Mouse (Mus musculus): Measurements from ENCODE around the gene Agap3.

Gene Agap3

DNA sequence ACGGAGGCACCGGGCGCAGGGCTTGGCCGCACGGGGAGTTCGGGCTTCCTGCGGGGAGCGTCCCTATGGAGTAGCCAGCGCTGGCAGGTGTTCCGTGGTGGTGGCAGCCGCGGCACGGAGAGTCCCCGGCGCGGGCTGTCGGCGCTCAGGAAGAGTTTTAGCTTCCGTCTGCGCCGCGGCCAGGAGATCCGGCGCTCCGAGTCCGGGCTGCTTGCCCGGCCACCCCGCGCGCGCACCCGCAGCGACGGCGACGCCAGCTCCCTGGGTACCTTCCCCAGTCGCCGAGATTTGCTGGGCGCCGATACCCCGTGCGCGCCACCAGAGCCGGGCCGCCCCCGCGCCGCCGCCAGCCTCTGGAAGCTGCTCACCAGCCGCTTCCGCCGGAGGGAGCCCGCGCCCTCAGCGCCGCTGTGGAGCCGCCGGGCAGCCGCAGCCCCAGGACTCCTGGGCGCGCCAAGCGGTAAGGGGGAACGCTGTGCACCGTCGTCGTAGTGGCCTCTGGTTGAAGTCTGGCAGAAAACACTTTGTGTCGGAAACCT is 22.8 kb downstream of the Agap3 start:
- DNase-seq (ENCODE audit: low spot score in 2 of 2) = peak; percentile 72 to 75

DNA sequence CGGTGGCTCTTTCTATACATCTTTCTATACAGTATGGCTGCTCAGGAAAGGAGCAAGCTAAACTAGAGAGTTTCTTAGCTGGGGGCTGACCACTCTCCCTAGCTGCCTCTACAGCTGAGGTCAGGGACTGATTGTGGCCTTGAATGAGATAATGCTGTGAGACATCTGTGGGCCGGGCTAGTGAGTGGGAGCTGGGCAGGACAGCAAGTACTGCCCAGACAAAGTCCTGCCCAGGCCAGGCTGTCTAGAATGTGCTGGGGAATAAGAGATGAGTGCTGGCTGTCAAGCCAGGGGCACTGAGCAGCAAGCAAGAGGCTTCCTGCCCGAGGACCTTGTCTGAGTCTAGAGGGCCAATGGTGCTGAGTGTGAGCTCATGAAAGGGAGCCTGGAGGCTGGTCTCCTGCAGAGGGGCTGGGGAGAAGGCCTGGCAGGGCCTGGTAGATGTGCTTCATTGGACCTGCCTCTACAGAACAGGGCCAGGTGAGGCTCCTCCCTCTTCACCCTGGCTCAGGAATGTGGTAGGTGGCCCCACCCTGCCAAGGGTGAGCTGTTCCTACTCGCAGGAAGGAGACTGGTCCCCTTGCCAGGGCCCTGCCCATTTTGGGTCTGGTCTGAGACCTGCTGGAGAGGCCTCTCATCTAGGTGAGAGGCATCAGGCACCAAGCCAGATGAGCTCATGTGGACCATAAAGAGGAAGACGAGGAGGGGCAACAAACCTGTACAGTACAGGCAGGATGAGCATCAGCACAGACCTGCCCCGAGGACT is 23.7 kb downstream of the Agap3 start:
- no peak for DNase-seq (ENCODE audit: low spot score in 2 of 2)

DNA sequence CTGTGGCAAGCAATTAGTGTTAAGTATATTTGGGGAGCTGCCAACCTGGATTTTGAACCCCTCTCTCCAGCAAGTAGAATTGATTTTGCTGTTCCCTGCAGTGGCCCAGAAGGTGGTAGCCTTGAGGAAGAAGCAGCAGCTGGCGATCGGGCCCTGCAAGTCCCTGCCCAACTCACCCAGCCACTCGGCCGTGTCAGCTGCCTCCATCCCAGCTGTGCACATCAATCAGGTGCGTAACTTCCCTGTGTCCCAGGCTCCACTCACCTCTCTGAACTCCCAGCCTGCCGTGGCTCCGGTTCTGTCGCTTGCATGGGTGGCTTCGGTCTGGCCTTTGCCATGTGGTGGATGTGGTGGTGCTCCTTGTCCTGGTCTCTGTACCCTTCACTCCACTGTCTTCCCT is 25.9 kb downstream of the Agap3 start:
- no peak for DNase-seq (ENCODE audit: low spot score in 2 of 2)

DNA sequence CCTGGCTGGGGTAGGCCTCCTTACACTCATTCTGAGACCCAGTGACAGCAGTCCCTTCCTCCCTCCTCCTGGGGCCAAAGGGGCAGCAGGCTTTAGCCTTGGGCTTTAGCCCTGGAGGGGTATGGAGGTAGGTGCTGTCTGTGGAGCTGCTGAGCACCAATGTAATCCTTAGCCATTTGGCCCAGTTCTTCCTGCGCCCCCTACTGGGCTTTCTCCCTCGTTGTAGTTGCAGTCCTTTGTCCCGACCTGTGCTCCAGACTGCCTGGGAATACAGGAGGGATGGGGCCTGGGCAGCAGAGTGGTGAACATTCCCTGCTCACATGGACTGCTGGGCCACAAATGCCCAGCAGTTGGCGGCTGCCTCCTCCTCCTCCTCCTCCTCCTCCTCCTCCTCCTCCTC is 29.7 kb downstream of the Agap3 start:
- peak; percentile 61 to 70 for DNase-seq (ENCODE audit: low spot score in 2 of 2)

DNA sequence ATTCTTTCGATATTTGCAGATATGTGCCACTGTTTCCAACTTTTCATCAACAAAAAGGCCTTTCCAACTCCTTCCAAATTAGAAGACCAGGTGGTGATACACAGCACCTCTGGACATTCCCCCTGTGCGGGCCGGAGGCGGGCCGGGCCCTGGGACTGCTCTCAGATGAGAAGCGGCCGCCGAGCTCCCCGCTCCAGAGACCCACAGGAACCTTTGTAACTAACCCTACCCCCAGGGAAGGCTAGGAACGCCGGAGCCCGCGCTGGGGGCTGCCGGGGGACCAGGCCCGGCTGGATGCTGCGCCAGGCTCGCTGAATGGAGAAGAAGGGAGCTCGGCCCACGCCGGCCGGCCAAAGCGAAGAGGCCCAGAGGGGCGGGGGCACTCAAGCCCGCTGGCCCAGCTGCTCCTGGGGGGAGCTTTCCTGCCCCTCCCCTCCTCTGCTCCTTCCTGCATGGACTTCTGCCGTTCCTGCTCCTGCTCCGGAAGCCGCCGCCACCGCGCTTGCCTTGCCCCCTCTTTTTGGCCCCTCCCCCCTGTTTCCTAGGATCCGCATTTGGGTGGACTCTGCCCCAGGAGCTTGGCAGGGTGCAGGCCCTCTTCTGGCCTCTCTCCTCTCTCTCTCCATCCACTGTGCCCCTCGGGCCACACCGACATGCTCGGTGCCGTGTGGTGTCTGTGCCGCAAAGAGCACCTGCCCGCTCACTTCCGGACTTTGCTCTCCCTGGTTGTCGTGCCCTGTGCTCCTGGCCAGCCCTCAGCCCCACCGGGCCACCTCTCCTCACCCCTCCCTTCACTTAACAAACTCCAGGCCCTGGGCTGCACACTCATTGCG is 30.5 kb downstream of the Agap3 start:
- DNase-seq (ENCODE audit: low spot score in 2 of 2) = no peak

DNA sequence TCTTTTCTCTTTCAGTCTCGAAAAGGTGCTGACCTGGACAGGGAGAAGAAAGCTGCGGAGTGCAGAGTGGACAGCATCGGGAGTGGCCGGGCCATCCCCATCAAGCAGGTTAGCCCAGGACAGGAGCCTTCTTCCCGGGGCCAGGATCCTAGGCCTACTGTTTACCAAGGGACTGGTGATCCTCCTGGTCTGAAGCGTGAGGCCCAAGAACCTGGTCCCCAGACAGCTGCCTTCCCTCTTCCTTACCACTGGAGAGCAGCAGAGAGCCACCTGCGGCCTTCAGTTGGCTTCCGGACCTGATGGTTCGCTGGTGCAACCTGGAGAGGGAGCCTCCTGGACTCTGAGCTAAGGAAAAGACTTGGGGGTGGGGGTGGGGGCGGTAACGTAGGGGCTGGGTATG is 31.3 kb downstream of the Agap3 start:
- peak; percentile 75 to 76 for DNase-seq (ENCODE audit: low spot score in 2 of 2)

DNA sequence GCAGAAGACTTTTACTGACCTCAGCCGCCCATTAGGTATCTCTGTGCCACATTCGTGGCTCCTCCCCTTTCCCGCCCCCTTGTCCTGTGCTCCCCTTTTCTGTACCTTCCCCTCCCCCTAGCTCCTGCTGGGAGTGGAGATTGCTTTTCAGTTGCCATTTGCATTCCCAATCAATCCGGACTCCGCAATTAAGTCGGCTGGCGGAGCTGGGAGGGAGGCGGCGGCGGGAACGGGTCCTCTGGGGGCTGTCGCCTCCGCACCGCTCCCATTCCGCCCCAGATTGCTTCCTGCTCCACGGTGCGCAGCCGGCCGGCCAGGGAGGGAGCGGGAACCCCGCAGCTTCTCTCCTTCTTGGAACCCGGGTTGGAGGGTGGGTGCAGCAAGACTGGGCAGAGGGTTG is 33.0 kb downstream of the Agap3 start:
- no peak for DNase-seq (ENCODE audit: low spot score in 2 of 2)

DNA sequence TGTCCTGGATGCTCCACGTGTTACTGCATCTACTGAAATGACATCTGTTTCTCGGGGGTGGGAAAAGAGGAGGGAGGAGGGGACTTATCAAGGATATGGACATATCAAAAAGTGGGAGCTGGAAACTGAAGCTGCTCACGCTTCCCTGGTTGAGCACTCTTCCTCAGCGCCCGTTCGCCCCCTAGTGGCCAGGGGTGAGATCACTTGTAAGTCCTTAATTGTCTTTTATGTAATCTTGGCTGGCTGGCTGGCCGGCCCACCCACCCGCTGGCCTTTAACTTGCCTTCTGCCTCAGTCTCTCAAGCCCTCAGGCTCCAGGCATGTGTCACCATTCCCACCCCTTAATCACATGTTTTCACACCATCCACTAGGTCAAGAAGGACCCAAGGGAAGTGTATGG is 34.1 kb downstream of the Agap3 start:
- DNase-seq (ENCODE audit: low spot score in 2 of 2) = peak; percentile 89 to 95

DNA sequence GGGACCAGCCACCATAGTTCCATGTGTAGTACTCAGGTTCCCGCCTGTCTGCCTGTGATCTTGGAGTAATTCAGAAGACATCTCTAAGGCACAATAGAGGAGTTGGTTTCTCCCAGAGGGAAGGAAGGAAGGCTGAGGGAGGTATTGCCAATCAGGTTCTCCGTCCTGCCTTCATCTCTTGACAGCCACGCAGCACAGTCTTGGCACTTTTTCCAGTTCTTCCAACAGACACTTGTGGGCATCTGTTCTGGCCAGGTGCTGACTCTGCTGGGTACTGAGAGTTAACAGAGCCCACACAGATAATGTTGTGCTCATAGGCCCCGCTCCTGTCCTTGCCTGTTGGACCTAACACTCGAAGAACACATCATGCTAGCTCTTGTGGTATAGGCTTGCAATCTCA is 34.8 kb downstream of the Agap3 start:
- no peak for DNase-seq (ENCODE audit: low spot score in 2 of 2)

DNA sequence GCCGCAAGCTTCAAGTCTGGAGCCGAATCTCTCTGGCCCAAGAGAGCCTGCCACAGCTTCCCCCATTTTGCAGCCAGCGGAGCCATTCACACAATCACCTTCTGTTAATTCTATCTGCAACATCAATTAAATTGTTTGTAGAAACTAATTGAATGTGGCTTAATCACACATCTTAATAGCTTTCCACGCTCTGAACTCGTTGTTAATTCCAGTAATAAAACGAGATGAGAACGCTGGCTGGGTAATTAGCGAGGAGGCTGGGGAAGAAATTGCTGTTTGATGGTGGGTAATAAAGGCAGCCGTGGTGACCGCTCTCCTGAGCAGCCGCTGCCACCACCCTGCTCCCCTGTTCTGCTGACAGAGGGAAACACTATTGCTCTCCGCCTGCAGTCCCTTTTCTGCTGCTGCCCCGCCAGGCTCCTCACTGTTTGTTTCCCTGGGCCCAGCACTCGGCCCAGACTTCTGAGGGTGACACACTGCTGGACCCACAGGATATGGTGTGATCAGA is 38.5 kb downstream of the Agap3 start:
- DNase-seq (ENCODE audit: low spot score in 2 of 2) = no peak

DNA sequence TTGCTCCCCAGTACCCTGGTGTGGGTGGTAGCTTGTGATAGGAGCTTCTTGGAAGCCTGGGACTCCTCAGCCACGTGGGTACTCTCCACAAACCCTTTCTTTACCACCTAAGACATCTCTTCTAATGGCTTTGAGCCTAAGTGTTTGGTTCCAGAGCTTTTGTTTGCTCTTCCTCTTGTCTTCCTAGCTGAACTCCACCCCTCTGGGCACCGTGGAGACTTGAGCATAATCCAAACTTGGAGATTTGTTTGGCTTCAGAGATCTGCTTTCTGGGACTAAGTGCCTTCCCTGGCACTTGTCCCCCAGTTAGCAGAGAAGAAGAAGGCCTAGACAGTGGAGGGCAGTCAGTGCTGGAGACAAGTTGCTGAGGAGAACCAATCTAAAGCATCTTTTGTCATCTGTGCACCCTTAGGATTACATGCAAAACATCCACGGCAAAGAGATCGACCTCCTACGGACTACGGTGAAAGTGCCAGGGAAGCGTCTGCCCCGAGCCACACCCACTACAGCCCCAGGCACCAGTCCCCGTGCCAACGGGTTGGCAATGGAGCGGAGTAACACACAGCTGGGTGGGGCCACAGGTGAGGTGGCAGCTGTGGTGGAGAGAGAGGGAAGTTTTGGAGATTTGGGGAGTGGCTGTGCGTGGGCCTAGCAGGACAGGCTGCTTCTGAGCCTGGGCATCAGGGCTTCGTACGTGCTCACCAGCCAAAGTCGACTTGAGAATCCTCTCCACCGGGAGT is 40.7 kb downstream of the Agap3 start:
- no peak for DNase-seq (ENCODE audit: low spot score in 2 of 2)

DNA sequence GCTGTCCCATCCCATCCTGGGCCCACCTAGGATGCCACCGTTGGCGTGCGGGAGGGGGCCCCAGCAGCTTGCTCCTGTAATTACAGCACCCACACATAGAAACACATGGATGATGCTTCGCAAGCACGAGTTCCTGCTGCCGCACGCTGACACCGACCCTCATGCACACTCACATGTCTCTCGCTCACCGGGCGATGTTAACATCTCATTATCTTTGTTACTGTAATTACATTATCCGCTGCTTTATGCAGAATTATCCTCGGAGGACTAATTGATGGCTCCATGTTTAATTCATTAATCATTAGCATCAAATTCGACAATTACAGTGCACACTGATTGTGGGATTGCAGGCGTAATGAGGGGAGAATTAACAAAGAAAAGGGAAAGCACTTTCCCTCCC is 43.0 kb downstream of the Agap3 start:
- DNase-seq (ENCODE audit: low spot score in 2 of 2) = no peak

DNA sequence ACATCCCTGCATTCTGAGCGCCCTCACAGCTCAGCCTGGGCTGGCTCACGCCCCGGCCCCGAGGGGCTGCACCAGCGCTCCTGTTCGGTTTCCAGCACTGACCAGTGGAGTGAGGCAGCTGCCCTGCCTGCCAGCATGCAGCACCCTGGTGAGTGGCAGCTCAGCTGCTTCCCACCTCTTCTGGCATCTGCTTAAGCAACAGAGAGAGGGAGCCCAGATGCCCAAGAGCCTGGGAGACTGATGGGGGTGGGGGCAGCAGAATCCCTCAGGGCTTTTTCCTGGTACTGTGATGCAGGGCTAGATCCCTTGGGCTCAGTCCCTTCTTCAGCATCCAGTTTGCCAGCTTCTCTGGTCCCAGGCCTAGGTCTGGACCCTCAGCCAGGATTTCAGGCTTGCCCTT is 44.8 kb downstream of the Agap3 start:
- no peak for DNase-seq (ENCODE audit: low spot score in 2 of 2)

DNA sequence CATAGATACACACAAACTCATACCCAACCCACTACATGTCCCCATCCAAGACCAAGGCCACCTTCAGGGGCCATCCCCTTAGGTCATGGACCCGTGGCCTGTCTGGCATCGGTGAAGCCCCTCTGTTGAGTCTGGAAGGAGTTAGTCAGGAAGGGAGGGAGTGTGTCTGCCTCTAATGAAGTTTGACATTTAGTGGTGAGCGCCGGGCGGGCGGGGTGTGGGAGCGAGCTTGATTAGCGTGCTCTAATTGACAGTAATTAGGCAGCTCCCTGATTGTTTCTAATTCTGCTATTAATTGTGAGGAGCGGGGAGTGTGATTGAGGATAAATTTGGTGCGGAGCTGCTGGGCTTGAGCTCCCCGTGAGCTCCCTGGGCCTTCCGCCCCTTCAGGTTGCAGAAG is 45.5 kb downstream of the Agap3 start:
- DNase-seq (ENCODE audit: low spot score in 2 of 2) = no peak

DNA sequence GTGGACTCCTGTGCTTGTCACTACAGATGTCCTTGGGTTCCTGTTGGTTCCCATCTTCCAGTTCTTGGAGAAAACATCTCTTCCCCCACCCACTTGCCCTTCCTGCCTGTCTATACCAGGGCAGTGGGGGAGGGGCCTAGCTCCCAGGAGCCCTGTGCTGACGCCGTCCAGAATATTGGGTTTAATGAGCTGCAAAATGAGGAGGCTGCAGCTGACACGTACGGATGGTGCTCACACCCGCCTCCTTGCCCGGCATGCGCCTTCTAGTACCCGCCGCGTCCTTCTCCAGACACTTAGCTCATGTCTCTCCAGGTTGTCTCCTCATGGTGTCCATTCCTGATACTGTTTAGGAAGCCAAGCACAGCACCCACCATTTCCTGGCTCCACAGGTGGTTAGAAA is 47.1 kb downstream of the Agap3 start:
- DNase-seq (ENCODE audit: low spot score in 2 of 2) = no peak

DNA sequence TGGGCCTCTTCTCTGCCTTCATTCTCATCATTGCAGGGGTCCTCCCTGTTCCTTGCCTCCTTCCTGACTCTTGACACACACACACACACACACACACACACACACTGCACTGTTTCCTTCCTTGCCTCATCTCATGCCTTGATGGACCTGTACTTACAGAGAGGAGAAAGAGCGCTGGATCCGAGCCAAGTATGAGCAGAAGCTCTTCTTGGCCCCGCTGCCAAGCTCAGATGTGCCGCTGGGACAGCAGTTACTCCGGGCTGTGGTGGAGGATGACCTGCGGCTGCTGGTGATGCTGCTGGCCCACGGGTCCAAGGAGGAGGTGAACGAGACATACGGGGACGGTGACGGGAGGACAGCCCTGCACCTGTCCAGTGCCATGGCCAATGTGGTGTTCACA is 48.9 kb downstream of the Agap3 start:
- no peak for DNase-seq (ENCODE audit: low spot score in 2 of 2)

DNA sequence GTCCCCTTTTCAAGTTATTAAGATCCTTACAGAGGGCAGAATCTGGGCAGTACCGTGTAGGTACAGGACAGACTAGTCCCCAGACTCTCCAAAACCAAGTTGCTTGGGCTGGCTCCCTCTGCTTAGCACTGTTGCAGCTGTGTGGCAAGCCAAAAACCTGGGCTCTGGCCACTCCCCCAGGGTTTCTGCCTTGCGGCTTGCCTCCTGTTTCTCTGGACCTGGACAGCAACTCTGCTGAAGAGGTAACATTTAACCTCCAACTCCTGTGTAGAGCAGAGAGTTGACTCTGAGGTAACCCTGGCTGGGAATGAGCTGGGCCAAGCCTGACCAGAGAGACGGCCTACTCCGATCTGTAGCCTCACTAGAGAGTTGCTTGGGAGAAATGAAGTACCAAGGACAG is 50.8 kb downstream of the Agap3 start:
- DNase-seq (ENCODE audit: low spot score in 2 of 2) = no peak

DNA sequence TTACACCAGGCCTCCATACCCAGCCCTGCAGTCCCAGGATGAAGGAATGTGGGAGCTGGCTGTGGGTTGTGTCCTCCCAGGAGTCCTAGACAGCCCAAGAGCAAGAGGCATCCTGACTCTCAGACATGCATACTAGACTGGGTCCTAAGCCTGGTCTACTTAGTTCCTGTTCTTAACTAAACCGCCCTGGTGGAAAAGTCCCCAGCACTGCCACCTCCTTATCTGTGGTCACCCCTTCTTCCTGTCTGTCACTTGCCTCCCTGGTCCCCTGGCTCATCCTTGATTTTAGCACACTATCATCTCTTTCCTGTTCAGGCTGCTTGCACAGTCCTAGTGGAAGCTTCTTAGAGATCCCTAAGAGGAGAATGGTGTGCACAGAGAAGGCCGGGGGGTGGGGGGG is 53.5 kb downstream of the Agap3 start:
- DNase-seq (ENCODE audit: low spot score in 2 of 2) = no peak

DNA sequence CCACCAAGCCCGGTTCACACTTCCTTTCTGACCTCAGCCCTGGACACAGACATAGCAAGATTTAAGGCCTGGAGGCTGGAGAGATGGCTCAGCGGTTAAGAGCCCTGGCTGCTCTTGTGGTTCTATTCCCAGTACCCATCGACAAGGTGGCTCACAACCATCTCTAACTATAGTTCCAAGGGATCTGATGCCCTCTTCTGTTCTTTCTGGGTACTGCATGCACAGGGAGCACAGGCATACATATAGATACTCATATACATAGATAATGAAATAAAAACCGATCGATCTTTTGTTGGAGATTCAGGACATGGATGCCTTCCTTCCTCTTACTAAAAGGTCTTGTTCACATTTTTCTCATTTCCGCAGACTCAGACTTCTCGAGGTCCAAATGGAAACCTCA is 56.4 kb downstream of the Agap3 start:
- DNase-seq (ENCODE audit: low spot score in 2 of 2) = no peak

DNA sequence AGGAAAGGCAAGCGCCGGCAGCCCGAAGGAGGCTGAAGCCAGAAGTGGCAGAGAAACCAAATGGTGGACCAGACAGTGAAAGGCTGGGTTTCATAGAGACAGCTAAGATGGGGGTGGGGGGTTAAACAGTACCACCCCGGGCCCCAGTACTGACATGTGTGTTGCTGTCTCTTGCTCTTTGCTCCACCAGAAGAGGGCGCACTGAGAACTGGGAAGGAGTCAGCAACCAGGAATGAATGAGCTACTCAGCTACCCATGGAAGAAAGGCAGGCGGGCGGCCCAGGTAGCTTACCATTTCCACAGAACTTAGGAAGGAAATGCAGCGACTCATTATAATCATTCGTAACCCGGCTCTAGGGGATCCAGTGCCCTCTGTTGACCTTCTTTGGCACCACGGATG is 58.7 kb downstream of the Agap3 start:
- peak in 1 of 2 experiments; percentile 60 for DNase-seq (ENCODE audit: low spot score in 2 of 2)

DNA sequence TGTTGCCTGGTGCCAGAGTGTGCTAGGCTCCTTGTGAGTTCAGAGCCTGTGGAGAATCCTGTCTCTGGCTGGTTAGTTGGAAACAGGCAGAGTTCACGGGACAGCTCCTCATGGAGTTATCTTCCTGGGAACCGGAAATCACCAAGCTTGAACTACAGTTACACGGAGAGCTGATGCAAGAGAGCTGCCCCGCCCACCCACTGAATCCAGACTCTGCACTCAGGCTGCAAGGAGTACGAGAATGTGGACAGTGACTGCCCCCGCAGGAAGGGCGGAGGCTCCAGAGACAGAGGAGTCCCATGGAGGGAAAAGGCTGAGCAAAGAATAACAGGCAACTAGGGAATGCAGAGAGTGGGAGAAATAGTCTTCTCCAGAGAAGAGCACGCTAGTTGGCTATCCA is 60.3 kb downstream of the Agap3 start:
- DNase-seq (ENCODE audit: low spot score in 2 of 2) = no peak

DNA sequence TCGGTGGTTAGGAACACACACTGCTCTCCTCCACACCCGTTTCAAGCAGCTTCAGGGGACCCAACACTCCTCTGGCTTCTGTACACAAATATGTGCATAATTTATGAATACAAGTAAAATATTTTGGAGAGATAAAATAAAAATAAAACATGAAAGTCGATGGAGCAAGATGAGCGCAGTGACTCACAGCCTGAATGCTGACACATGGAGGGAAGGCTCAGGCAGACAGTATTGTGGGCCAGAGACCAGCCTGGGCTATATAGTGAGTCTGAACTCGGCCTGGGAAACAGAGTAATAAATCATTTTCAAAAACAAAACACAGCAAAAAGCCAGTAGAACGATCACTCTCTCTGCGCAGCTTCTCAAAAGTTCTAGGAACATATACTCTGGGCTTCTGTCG is 69.4 kb downstream of the Agap3 start:
- no peak for DNase-seq (ENCODE audit: low spot score in 2 of 2)

Data from right cerebral cortex, adult 2 months (tissue).